Mouse (Mus musculus) effector memory CD4-positive, alpha-beta T cell, adult 5 months (primary cell): Measurements from ENCODE around the gene Hnrnpul2. TPM values are rescaled to one million over a fixed set of nuclear protein-coding genes. Genes with fewer than 3 reads are reported as not detected.

Experiments used
- polyA plus RNA-seq: library from polyadenylated mRNA; unstranded; fragments of 100-300 nt; shearing (Covaris generic); gene quantifications from one replicate; pipeline ENCODE4 v1.2.1, GENCODE M21; 2017

Hnrnpul2 gene
- polyA plus RNA-seq, 1 experiment from 2014 or later, result 14.0 TPM

Other genes with a start within 250 kb of the Hnrnpul2 start
- gene Slc22a8, start 228.8 kb upstream of the Hnrnpul2 start, polyA plus RNA-seq, result not detected
- gene Slc22a6, start 202.0 kb upstream of the Hnrnpul2 start, polyA plus RNA-seq, result not detected
- not detected for gene Chrm1, start 156.2 kb upstream of the Hnrnpul2 start, polyA plus RNA-seq
- gene Slc3a2, start 96.6 kb upstream of the Hnrnpul2 start, polyA plus RNA-seq, result 546 TPM
- gene Wdr74, start 84.2 kb upstream of the Hnrnpul2 start, polyA plus RNA-seq, result 91.5 TPM
- gene 1700092M07Rik, start 79.3 kb upstream of the Hnrnpul2 start, polyA plus RNA-seq, result 3.0 TPM
- gene Stx5a, start 78.6 kb upstream of the Hnrnpul2 start, polyA plus RNA-seq, result 246 TPM
- gene Nxf1, start 62.9 kb upstream of the Hnrnpul2 start, polyA plus RNA-seq, result 362 TPM
- gene Tmem223, start 49.0 kb upstream of the Hnrnpul2 start, polyA plus RNA-seq, result 32.4 TPM
- 143 TPM for gene Tmem179b, start 45.5 kb upstream of the Hnrnpul2 start, polyA plus RNA-seq
- 9.7 TPM for gene Taf6l, start 33.6 kb upstream of the Hnrnpul2 start, polyA plus RNA-seq
- 74.4 TPM for gene Polr2g, start 21.4 kb upstream of the Hnrnpul2 start, polyA plus RNA-seq
- 1.4 TPM for gene Zbtb3, start 17.5 kb upstream of the Hnrnpul2 start, polyA plus RNA-seq
- gene Ttc9c, start 677 bp upstream of the Hnrnpul2 start, polyA plus RNA-seq, result 23.9 TPM
- gene AC129217.1, start 9.8 kb downstream of the Hnrnpul2 start, polyA plus RNA-seq, result not detected
- gene Bscl2, start 17.5 kb downstream of the Hnrnpul2 start, polyA plus RNA-seq, result 70.9 TPM
- gene Gng3, start 19.2 kb downstream of the Hnrnpul2 start, polyA plus RNA-seq, result not detected
- not detected for gene Lrrn4cl, start 30.8 kb downstream of the Hnrnpul2 start, polyA plus RNA-seq
- gene Ubxn1, start 51.5 kb downstream of the Hnrnpul2 start, polyA plus RNA-seq, result 131 TPM
- gene Uqcc3, start 60.9 kb downstream of the Hnrnpul2 start, polyA plus RNA-seq, result 24.6 TPM
- gene Lbhd1, start 63.7 kb downstream of the Hnrnpul2 start, polyA plus RNA-seq, result 37.0 TPM
- gene Gm49403, start 63.9 kb downstream of the Hnrnpul2 start, polyA plus RNA-seq, result not detected
- gene 1810009A15Rik, start 68.8 kb downstream of the Hnrnpul2 start, polyA plus RNA-seq, result 26.9 TPM
- gene Gm49416, start 68.9 kb downstream of the Hnrnpul2 start, polyA plus RNA-seq, result not detected
- gene Ints5, start 73.0 kb downstream of the Hnrnpul2 start, polyA plus RNA-seq, result 29.7 TPM
- gene Ganab, start 78.1 kb downstream of the Hnrnpul2 start, polyA plus RNA-seq, result 91.7 TPM
- gene B3gat3, start 100.4 kb downstream of the Hnrnpul2 start, polyA plus RNA-seq, result 45.8 TPM
- 3.3 TPM for gene Rom1, start 109.3 kb downstream of the Hnrnpul2 start, polyA plus RNA-seq
- gene Eml3, start 109.5 kb downstream of the Hnrnpul2 start, polyA plus RNA-seq, result 67.4 TPM
- 219 TPM for gene Mta2, start 121.9 kb downstream of the Hnrnpul2 start, polyA plus RNA-seq
- 49.1 TPM for gene Tut1, start 133.8 kb downstream of the Hnrnpul2 start, polyA plus RNA-seq
- gene Eef1g, start 147.0 kb downstream of the Hnrnpul2 start, polyA plus RNA-seq, result 292 TPM
- 147 TPM for gene Ahnak, start 169.3 kb downstream of the Hnrnpul2 start, polyA plus RNA-seq